Mouse (Mus musculus) frontal cortex, postnatal 25 days (tissue): Measurements from ENCODE around the gene Olfr348.

Experiments used
- DNase-seq, 2 experiments: peaks; one replicate each; pipeline ENCODE4 v3.0.0; 2022; ENCODE audit warnings: low spot score in 2 of 2

The Olfr348 gene

DNA sequence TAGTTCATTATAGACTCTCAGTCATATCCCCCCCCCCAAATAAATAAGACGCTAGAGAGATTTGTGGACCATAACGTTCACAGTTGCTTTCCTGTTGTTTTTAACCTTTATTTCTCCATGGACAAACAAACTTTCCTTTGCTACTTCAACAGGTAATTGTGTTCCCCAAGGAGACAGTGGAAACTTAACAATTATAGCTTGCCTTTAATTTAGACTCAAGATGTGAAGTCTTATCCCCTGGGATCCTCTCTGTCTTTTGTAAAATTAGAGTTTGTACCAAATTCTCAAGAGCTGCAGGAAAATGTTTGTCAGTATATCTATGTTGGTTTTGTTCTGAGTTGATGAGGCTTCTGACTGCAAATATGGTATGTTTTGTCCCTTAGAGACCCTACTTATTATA lies at the start of gene Olfr348:
Gene Olfr348 (plus strand): TSS at position 301 of the 400 bp plus-strand sequence.
- DNase-seq, result no peak

- DNase-seq, result no peak
Observed at GRCm38 (mm10) chr2:36736226-36736625, 47.9 kb upstream of the Olfr348 start.

GRCm38 (mm10) chr2:36790238-36790637 lies 6.2 kb downstream of the Olfr348 start, which contains the start of gene Olfr50:
TSS of gene Olfr50 (plus strand) at chr2:36790538.
- DNase-seq, result no peak

GRCm38 (mm10) chr2:36816932-36817331 lies 32.9 kb downstream of the Olfr348 start, which contains the start of gene Olfr3:
TSS of gene Olfr3 (minus strand) at chr2:36817032.
- DNase-seq, result no peak
